Mouse (Mus musculus): ENCODE measurements around the gene Ppp1r27. TPM values are rescaled to one million over a fixed set of nuclear protein-coding genes. Genes with fewer than 3 reads are reported as not detected.
A peak's percentile ranks its signal among the peaks of the same experiment; 100 is the strongest.

Ppp1r27 gene
- polyA plus RNA-seq, 1 experiment from 2014 or later, result 1.2 TPM

GRCm38 (mm10) chr11:120552736-120553135 is 1.8 kb upstream of the Ppp1r27 start:
- Histone ChIP-seq H3K9me3 (replicated peaks; ENCODE audit: control insufficient read depth, low read length) (no peaks in the 10 kb centered on the region), H3K4me1 (ENCODE audit: control insufficient read depth, low read depth, low read length) (peaks cover 21% of the 10 kb centered on the region), H3K4me2 (ENCODE audit: low read depth, low read length) (no peak overlapping the region), H3K27me3 (ENCODE audit: control insufficient read depth, insufficient read depth, low read depth, low read length) (no peaks in the 10 kb centered on the region), H3K9ac (ENCODE audit: low read depth, low read length) (no peak overlapping the region), H3K4me3 (ENCODE audit: low read depth, low read length) (no peak overlapping the region), H3K27ac (ENCODE audit: low read length) (no peak overlapping the region), H3K36me3 (ENCODE audit: control insufficient read depth, insufficient read depth) (no peaks in the 10 kb centered on the region)
- WGBS (ENCODE audit: insufficient replicate concordance), result 62% methylated on average over 5 of the region's 5 CpGs
- ATAC-seq (ENCODE audit: low read depth), result no peak

- Histone ChIP-seq H3K4me2 (ENCODE audit: low read depth, low read length) (peak overlapping the region; percentile 93), H3K27me3 (ENCODE audit: control insufficient read depth, insufficient read depth, low read depth, low read length) (no peaks in the 10 kb centered on the region), H3K4me3 (ENCODE audit: low read depth, low read length) (peak overlapping the region; percentile 78), H3K4me1 (ENCODE audit: control insufficient read depth, low read depth, low read length) (peaks cover 27% of the 10 kb centered on the region), H3K36me3 (ENCODE audit: control insufficient read depth, insufficient read depth) (no peaks in the 10 kb centered on the region), H3K9me3 (replicated peaks; ENCODE audit: control insufficient read depth, low read length) (no peaks in the 10 kb centered on the region), H3K9ac (ENCODE audit: low read depth, low read length) (peak overlapping the region; percentile 93), H3K27ac (ENCODE audit: low read length) (peak overlapping the region; percentile 94)
- 63% methylated on average over 11 of the region's 11 CpGs for WGBS (ENCODE audit: insufficient replicate concordance)
- no peak for ATAC-seq (ENCODE audit: low read depth)
These were observed 734 bp downstream of the Ppp1r27 start for GRCm38 (mm10) chr11:120549986-120550809.

GRCm38 (mm10) chr11:120549168-120549945 is 1.6 kb downstream of the Ppp1r27 start, which contains the start of gene Mcrip1:
Mcrip1 (minus strand) TSS chr11:120549727.
- Histone ChIP-seq H3K9ac (ENCODE audit: low read depth, low read length) (peak within 1 kb of the TSS; percentile 93), H3K4me1 (ENCODE audit: control insufficient read depth, low read depth, low read length) (peaks cover 27% of the 10 kb centered on the region), H3K4me2 (ENCODE audit: low read depth, low read length) (peak within 1 kb of the TSS; percentile 93), H3K4me3 (ENCODE audit: low read depth, low read length) (peak within 1 kb of the TSS; percentile 78), H3K36me3 (ENCODE audit: control insufficient read depth, insufficient read depth) (no peaks in the 10 kb centered on the region), H3K27me3 (ENCODE audit: control insufficient read depth, insufficient read depth, low read depth, low read length) (no peaks in the 10 kb centered on the region), H3K9me3 (replicated peaks; ENCODE audit: control insufficient read depth, low read length) (no peaks in the 10 kb centered on the region), H3K27ac (ENCODE audit: low read length) (peak within 1 kb of the TSS; percentile 94)
- peak; percentile 95 for ATAC-seq (ENCODE audit: low read depth)
- under 1% methylated on average over 74 of the region's 87 CpGs for WGBS (ENCODE audit: insufficient replicate concordance)

GRCm38 (mm10) chr11:120548786-120549167 is 2.2 kb downstream of the Ppp1r27 start:
- 10% methylated on average over 7 of the region's 7 CpGs for WGBS (ENCODE audit: insufficient replicate concordance)
- Histone ChIP-seq H3K4me2 (ENCODE audit: low read depth, low read length) (peak overlapping the region; percentile 93), H3K9me3 (replicated peaks; ENCODE audit: control insufficient read depth, low read length) (no peaks in the 10 kb centered on the region), H3K27ac (ENCODE audit: low read length) (peak overlapping the region; percentile 94), H3K4me1 (ENCODE audit: control insufficient read depth, low read depth, low read length) (peaks cover 27% of the 10 kb centered on the region), H3K27me3 (ENCODE audit: control insufficient read depth, insufficient read depth, low read depth, low read length) (no peaks in the 10 kb centered on the region), H3K36me3 (ENCODE audit: control insufficient read depth, insufficient read depth) (no peaks in the 10 kb centered on the region), H3K9ac (ENCODE audit: low read depth, low read length) (peak overlapping the region; percentile 93), H3K4me3 (ENCODE audit: low read depth, low read length) (peak overlapping the region; percentile 78)
- ATAC-seq (ENCODE audit: low read depth), result no peak

GRCm38 (mm10) chr11:120548214-120548613 is 2.7 kb downstream of the Ppp1r27 start:
- Histone ChIP-seq H3K4me3 (ENCODE audit: low read depth, low read length) (peak overlapping the region; percentile 78), H3K27me3 (ENCODE audit: control insufficient read depth, insufficient read depth, low read depth, low read length) (no peaks in the 10 kb centered on the region), H3K4me2 (ENCODE audit: low read depth, low read length) (peak overlapping the region; percentile 93), H3K9ac (ENCODE audit: low read depth, low read length) (peak overlapping the region; percentile 4; the same call in 1 of the 2 replicates), H3K4me1 (ENCODE audit: control insufficient read depth, low read depth, low read length) (peaks cover 27% of the 10 kb centered on the region), H3K27ac (ENCODE audit: low read length) (no peak overlapping the region; the same call in none of the 2 replicates), H3K36me3 (ENCODE audit: control insufficient read depth, insufficient read depth) (no peaks in the 10 kb centered on the region), H3K9me3 (replicated peaks; ENCODE audit: control insufficient read depth, low read length) (no peaks in the 10 kb centered on the region)
- 75% methylated on average over 3 of the region's 3 CpGs for WGBS (ENCODE audit: insufficient replicate concordance)
- ATAC-seq (ENCODE audit: low read depth), result no peak

GRCm38 (mm10) chr11:120547469-120547868 is 3.5 kb downstream of the Ppp1r27 start:
- H3K27me3 ChIP-seq (ENCODE audit: control insufficient read depth, insufficient read depth, low read depth, low read length), result no peaks in the 10 kb centered on the region
- H3K27ac ChIP-seq (ENCODE audit: low read length), result no peak overlapping the region
- 48% methylated on average over 2 of the region's 2 CpGs for WGBS (ENCODE audit: insufficient replicate concordance)
- no peak overlapping the region for H3K4me3 ChIP-seq (ENCODE audit: low read depth, low read length)
- no peak overlapping the region for H3K9ac ChIP-seq (ENCODE audit: low read depth, low read length)
- H3K9me3 ChIP-seq (replicated peaks; ENCODE audit: control insufficient read depth, low read length), result no peaks in the 10 kb centered on the region
- H3K36me3 ChIP-seq (ENCODE audit: control insufficient read depth, insufficient read depth), result no peaks in the 10 kb centered on the region
- peaks cover 27% of the 10 kb centered on the region for H3K4me1 ChIP-seq (ENCODE audit: control insufficient read depth, low read depth, low read length)
- no peak for ATAC-seq (ENCODE audit: low read depth)
- H3K4me2 ChIP-seq (ENCODE audit: low read depth, low read length), result no peak overlapping the region

- no peak overlapping the region for H3K27ac ChIP-seq (ENCODE audit: low read length)
- no peaks in the 10 kb centered on the region for H3K27me3 ChIP-seq (ENCODE audit: control insufficient read depth, insufficient read depth, low read depth, low read length)
- no peak overlapping the region for H3K4me3 ChIP-seq (ENCODE audit: low read depth, low read length)
- WGBS (ENCODE audit: insufficient replicate concordance), result 72% methylated on average over 3 of the region's 3 CpGs
- H3K4me1 ChIP-seq (ENCODE audit: control insufficient read depth, low read depth, low read length), result peaks cover 27% of the 10 kb centered on the region
- no peaks in the 10 kb centered on the region for H3K9me3 ChIP-seq (replicated peaks; ENCODE audit: control insufficient read depth, low read length)
- no peak overlapping the region for H3K9ac ChIP-seq (ENCODE audit: low read depth, low read length)
- H3K36me3 ChIP-seq (ENCODE audit: control insufficient read depth, insufficient read depth), result no peaks in the 10 kb centered on the region
- H3K4me2 ChIP-seq (ENCODE audit: low read depth, low read length), result no peak overlapping the region
- no peak for ATAC-seq (ENCODE audit: low read depth)
These were observed 5.0 kb downstream of the Ppp1r27 start for GRCm38 (mm10) chr11:120545964-120546363.

GRCm38 (mm10) chr11:120542376-120542775 is 8.6 kb downstream of the Ppp1r27 start:
- H3K27me3 ChIP-seq (ENCODE audit: control insufficient read depth, insufficient read depth, low read depth, low read length), result no peaks in the 10 kb centered on the region
- no peak for ATAC-seq (ENCODE audit: low read depth)
- H3K27ac ChIP-seq (ENCODE audit: low read length), result no peak overlapping the region
- H3K9ac ChIP-seq (ENCODE audit: low read depth, low read length), result no peak overlapping the region
- no peak overlapping the region for H3K4me3 ChIP-seq (ENCODE audit: low read depth, low read length)
- H3K4me1 ChIP-seq (ENCODE audit: control insufficient read depth, low read depth, low read length), result peaks cover 18% of the 10 kb centered on the region
- no peak overlapping the region for H3K4me2 ChIP-seq (ENCODE audit: low read depth, low read length)
- H3K9me3 ChIP-seq (replicated peaks; ENCODE audit: control insufficient read depth, low read length), result no peaks in the 10 kb centered on the region
- WGBS (ENCODE audit: insufficient replicate concordance), result 72% methylated on average over 6 of the region's 6 CpGs
- no peaks in the 10 kb centered on the region for H3K36me3 ChIP-seq (ENCODE audit: control insufficient read depth, insufficient read depth)

GRCm38 (mm10) chr11:120541907-120542306 is 9.0 kb downstream of the Ppp1r27 start:
- Histone ChIP-seq H3K36me3 (ENCODE audit: control insufficient read depth, insufficient read depth) (no peaks in the 10 kb centered on the region), H3K9me3 (replicated peaks; ENCODE audit: control insufficient read depth, low read length) (no peaks in the 10 kb centered on the region), H3K4me2 (ENCODE audit: low read depth, low read length) (no peak overlapping the region), H3K4me3 (ENCODE audit: low read depth, low read length) (no peak overlapping the region), H3K9ac (ENCODE audit: low read depth, low read length) (no peak overlapping the region), H3K27ac (ENCODE audit: low read length) (no peak overlapping the region), H3K4me1 (ENCODE audit: control insufficient read depth, low read depth, low read length) (peaks cover 15% of the 10 kb centered on the region), H3K27me3 (ENCODE audit: control insufficient read depth, insufficient read depth, low read depth, low read length) (no peaks in the 10 kb centered on the region)
- ATAC-seq (ENCODE audit: low read depth), result no peak
- 44% methylated on average over 4 of the region's 4 CpGs for WGBS (ENCODE audit: insufficient replicate concordance)

Data from liver, embryonic 16.5 days (tissue).